Mouse (Mus musculus) granulocyte monocyte progenitor cell, adult 5-6 weeks (primary cell): ENCODE measurements around the gene Dld. TPM values are rescaled to one million over a fixed set of nuclear protein-coding genes. Genes with fewer than 3 reads are reported as not detected.

Experiments
- ATAC-seq: replicated peaks from 2 replicates; pipeline ENCODE4 v1.8.0; 2016; ENCODE audit warnings: mild to moderate bottlenecking, moderate TSS enrichment, inconsistent platforms; ENCODE audit not compliant: poor library complexity, severe bottlenecking
- total RNA-seq, 2 experiments: library from RNA; stranded (forward) in 1 of 2; stranded (reverse) in 1 of 2; fragments of 200-712, 200-1000 nt in 1 of 2; fragments of >200 nt in 1 of 2; fragmentation: Nextera tagmentation in 1 of 2; gene quantifications; 2 replicates each; pipeline ENCODE4 v1.2.3; 2014 to 2017

Gene Dld
- total RNA-seq, 2 experiments from 2014 or later, result 72.1 to 166 TPM

DNA sequence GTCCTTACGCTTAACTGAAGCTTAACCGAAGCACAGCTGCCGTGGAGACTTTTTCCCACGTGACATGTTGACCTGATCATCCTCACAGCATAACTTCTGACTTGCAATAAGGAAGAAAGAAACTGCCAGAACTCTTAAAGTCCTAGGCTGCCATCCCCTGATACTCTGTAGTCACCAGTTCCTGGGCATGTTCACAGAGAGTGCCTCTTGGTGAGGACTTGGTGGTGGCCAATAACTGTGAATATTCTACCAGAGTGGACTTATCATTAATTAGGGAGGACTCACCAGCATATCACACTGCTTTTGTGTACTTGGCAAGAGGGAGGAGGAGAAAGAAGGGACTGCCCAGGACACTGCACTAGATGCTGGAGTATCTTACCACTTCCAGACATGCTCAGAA, 53.1 kb downstream of the Dld start:
- no peak for ATAC-seq

DNA sequence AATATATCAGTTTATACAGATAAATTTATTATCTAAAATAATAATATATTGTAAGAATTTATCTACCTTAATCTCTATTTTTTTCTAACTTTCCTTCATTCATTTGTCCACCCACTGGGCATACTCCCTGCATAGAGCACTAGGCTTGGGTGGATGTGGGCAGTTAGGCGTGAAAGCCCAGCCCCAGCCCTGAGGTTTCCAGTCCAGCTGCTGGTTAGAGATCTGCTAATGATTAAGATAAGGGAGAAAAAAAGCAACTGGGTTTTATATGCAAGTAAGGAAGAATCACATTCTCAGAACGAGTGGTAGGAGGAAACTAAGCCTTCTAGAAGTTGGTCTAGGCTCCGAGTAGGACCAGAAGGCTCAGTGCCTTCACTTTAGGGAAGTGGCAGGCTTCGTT, 55.2 kb downstream of the Dld start:
- no peak for ATAC-seq

DNA sequence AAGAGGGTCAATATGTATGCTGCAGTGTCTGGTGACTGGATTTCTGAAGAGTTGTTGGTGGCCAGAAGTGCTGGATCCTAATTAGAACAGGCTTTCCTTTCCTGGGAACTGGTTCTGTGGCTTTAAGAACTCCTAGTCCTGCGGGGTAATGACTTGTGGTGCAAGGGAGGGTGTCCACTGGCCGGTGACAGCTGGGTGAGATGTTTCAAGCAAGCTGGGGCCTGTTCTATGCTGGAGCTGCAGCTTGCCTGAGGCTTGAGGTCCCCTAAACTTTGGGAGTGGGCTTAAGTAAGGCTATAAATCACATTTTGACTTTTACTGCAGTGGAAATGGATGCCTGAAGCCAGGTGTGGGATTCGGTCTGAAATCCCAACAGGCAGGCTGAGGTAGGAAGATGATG, 55.7 kb downstream of the Dld start:
- ATAC-seq, result no peak

DNA sequence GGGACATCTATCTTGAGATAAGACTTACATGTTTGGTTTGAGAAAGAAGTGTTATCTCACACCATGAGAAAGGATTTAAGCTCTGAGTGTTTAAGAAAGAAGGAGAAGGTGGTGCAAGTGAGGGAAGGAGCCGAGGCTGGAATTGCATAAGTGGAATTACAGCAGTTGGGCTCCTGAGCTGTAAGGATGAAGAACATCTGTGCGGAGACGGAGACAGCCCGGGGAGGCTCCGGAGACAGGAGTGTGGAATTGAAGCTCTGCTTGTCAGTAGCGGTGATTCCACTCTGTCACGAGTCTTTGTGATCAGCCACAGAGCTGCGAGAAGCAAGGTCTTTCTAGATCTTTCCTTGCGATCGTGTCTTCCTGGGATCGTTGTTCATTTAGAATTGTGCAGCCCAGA, 56.3 kb downstream of the Dld start:
- no peak for ATAC-seq

DNA sequence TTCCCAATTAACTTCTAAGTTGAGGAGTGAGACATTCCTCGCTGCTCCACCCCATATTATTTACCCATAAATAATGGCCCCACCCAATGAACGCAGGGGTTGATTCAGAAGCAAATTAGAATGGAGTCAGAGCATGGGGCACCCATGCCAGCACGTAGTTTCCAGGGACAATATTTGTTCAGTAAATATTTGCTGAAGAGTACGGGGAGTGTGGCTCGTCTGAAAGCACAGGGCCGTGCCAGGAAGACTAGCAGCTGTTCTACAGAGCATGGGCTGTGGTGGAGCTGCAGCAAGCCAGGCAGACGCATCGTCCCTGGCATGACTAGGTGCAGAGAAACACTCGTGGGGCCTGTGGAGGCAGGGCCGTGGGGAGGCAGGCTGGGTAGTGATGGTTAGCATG, 56.7 kb downstream of the Dld start:
- no peak for ATAC-seq

DNA sequence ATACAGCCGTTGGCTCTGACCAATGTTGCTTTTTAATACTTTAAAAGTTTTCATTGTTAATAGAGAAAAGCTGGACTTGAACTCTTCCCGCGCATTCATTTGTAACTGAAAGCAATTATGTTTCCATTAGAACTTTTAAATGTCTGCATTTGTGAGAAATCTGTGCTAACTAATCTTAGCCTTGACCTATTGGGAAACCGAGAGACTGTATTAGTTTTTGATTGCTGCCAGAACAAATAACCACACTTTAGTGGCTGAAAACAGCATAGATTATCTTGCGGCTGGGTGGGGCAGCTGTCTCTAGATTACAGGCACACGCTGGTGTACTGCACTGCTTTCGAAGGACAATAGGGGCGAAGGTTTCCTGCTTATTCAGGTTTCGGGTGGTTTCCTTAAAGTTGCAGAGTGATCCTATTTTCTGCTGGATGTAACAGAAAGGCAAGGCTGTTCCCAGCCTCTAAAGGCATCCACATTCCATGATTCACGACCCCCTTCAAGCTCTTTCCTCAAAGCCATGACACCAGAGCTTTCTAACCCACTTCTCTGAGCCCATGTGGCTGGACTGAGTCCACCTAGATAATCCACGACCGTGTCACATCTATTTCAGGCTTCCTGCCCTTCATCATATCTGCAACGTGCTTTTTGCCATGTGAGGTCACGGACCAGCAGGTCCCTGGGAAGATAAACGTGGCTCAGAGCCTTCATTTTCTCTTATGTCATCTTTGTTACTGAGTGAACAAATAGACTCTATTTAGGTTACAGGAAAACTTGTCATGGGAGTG, 57.7 kb downstream of the Dld start:
- no peak for ATAC-seq

DNA sequence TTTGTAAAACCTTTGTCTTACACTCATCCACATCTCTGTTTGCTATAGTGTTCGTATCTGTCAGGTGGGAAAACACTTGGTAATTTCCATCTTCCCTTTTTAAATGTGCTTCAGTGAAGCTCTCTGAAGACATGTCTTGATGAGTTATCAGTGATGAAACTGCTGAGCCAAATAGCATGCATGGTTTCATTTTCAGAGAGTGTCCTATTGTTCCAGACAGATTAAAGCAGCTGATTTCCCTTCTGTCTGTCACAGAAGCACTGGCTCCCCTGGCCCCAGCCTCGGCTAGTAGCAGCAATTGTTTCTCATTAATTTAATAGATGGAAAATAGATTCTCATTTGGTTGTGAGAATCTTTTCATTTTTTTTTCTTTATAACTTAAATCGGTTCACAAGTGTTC, 60.3 kb downstream of the Dld start:
- no peak for ATAC-seq

DNA sequence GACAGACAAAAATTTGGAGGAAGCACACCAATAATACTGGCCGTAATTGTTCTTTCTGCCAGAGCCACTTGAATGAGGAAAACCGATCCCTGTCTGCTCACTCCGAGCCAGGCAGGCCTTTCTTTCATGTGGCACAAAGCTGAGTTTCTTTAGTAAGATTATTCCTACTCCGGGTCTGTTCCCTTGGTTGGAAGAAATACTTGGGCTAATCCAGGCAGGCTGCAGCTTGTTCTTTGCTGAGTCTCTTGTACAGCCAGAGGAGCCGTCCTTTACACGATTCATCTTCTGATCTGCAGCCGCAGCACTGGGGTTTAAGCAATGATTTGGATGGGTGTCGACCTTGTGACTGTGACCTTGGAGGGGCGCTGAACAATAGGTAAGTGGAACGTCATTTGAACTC, 62.2 kb downstream of the Dld start:
- ATAC-seq, result no peak

DNA sequence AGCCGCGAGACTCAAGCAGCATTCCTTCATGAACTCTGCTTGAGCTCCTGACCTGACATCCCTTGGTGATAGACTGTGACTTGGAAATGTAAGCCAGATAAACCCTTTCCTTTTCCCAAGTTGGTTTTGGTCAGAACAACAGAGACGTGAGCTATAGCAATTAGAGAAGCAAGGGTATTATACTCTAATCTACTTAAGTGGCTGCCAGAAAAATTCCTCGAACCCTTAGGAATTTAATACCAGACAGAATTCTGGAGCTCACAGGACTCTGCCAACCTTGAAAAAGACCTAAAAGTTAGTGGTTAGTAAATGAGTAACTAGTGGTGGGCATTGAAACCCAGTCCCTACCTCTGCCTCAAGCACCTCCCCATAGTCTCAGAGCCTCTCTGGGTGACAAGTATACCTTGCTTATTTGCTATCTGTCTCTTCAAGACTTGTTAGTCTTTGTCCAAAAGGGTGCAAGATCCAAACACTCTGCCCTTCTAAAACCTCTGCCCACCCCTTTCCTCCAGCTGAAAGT, 67.6 kb downstream of the Dld start:
- ATAC-seq, result no peak

DNA sequence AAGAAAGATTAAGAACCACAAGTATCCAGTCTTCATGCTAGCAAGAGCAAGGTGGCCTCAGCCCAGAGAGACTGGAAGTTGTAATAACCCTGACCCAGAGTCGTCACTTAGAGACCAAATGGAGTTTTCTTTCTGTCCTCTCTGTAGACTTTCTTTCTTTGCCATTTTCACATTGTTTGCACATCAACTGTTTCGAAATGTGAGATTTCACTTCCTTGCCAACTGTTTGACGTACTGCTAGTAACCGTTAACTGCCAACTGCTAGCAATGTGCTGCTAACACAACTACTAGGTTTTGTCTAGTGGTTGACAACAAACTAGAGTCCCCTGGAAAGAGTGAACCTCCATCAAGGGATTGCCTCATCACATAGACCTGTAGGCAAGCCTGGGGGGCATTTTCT, 68.1 kb downstream of the Dld start:
- ATAC-seq, result no peak

DNA sequence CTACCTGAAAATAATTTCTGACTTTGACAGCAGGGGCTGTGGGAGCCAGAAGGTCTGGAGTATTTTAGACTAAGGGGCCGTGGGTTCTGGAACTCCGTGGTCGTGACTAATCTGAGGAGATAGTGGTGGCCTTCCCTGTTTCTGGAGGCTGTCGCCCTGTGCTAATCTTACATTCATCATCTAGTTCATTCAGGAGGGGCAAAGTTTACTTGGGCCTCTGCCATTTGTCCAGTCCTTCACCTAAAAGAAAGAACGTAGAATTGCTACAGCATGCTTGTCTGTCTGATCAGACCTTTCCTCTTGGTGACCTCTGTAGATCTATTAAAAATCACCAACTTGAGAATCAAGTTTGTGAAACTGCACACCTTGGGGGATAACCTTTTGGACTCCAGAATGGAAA, 69.0 kb downstream of the Dld start:
- ATAC-seq, result no peak

Other genes with a start within 250 kb of the Dld start
- not detected in 2 replicates for gene Gm6993, start 110.7 kb downstream of the Dld start, total RNA-seq (2014; fragmentation: Nextera tagmentation)
- gene Gm6993, start 110.7 kb downstream of the Dld start, total RNA-seq (2017), result not detected in 2 replicates
- not detected in 2 replicates for gene Lamb1, start 86.2 kb downstream of the Dld start, total RNA-seq (2014; fragmentation: Nextera tagmentation)
- gene Lamb1, start 86.2 kb downstream of the Dld start, total RNA-seq (2017), result not detected in 2 replicates
- gene Slc26a3, start 39.4 kb upstream of the Dld start, total RNA-seq (2014; fragmentation: Nextera tagmentation), result not detected in 2 replicates
- gene Slc26a3, start 39.4 kb upstream of the Dld start, total RNA-seq (2017), result not detected in 2 replicates
- gene Cbll1, start 148.2 kb upstream of the Dld start, total RNA-seq (2014; fragmentation: Nextera tagmentation), result 43.6 and 49.0 TPM in 2 replicates
- 4.5 and 6.4 TPM in 2 replicates for gene Cbll1, start 148.2 kb upstream of the Dld start, total RNA-seq (2017)
- gene Slc26a4, start 208.5 kb upstream of the Dld start, total RNA-seq (2014; fragmentation: Nextera tagmentation), result not detected in 2 replicates
- gene Slc26a4, start 208.5 kb upstream of the Dld start, total RNA-seq (2017), result not detected in 2 replicates